Mouse (Mus musculus): Measurements from ENCODE around the gene Ptpru. TPM values are rescaled to one million over a fixed set of nuclear protein-coding genes. Genes with fewer than 3 reads are reported as not detected.
A peak's percentile ranks its signal among the peaks of the same experiment; 100 is the strongest.

Gene Ptpru
- polyA plus RNA-seq, 1 experiment from 2014 or later: 17.2 TPM

DNA sequence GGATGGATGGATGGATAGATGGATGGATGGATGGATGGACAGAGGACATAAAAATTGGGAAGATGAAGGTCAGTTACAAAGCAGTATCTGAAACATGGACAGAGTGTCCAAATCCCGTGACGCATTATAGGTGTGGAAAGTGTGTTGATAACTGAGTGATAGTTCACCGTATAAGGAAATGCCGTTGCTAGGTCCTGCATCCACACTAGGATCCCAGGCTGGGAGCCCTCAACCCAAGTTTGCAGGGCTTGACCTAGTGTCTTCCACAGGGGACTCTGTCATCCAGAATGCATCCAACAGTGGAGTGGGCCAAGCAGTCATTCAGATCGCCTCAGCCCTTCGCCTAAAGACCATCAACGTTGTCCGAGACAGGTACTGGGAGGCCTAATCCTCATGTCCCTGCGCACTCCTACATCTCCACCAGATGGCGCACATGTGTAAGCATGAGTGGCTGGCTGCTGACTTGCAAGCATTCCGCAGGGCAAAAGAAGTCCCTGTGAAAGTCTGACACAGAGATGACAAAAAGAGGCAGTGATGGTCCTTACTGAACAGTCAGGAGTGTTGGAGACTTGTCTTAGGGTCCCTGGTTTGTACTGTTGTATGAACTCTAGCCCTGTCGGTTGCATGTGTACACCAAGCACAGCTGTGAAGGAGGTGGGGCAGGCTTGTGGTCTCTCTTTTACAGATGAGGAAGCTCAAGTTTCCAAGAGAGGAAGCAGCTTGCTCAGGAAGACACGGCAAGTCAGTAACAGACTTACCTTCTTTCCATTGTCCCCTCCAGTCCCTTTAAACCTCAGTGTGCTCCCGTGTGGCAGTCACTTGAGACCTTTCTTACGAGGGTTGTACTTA lies 22.6 kb upstream of the Ptpru start:
- 0 out of 2 replicates have a peak, but pooled peaks cover 7% of the 10 kb centered on the region for H3K4me1 ChIP-seq (replicated peaks)
- H3K27ac ChIP-seq: no peak overlapping the region
- DNase-seq (ENCODE audit: low spot score): peak; percentile 82
- H3K36me3 ChIP-seq: peaks cover 77% of the 10 kb centered on the region
- no peaks in the 10 kb centered on the region for H3K9me3 ChIP-seq
- H3K27me3 ChIP-seq (ENCODE audit: insufficient read depth, poor library complexity, severe bottlenecking): no peaks in the 10 kb centered on the region
- 52% methylated on average over 15 of the region's 15 CpGs for WGBS
- no peak overlapping the region for H3K4me3 ChIP-seq

DNA sequence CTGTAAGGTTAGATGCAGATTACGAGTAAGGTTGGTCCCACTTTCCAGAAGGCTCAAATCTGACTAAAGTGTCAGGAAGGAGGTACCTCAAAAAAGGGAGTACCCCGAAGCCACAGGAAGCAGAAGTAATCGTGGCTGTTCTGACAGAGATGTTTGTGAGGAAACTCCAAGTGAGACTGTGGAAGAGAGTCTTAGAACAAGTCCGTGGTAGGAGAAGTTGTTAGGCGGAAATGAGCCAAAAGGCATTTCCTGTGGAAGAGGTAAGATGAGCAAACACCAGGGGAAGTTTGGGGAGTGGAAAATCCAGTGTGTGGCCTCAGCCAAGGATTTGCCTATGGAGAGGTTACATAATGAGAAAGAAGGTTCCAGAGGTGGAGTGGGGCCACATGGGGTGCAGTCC lies 16.9 kb upstream of the Ptpru start:
- 87% methylated on average over 5 of the region's 5 CpGs for WGBS

DNA sequence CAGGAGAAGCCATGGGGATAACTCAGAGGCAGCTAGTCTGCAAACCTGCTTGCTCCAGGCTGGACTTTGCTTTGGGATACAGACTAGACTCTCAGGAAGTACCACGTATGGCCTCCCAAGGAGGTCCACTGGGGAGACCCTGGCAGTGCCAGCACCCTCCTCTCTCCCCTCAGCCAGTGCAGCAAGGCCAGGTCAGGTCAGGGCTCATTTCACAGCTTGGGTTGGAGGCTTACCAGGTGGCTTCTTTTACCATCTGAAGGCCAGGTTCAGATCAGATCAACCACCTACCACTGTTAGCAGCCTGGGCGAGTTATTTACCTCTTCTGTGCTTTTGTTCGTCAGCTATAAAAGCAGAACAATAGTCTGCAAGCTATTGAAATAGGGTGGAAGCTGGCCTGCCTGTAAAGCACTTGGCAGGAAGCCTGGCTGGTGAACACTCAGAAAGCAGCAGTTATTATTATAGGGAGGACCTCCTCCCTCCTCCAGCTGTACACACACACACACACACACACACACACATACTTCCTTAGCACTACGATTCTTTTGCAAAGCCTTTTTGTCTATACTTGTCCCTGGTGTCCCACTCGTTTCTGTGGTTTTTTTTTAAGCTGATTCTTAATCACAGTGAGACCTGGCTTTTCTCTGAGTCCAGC lies 12.0 kb upstream of the Ptpru start:
- Histone ChIP-seq H3K27ac (peak overlapping the region; percentile 70; the same call in 1 of the 2 replicates), H3K4me1 (replicated peaks) (peaks cover 44% of the 10 kb centered on the region), H3K27me3 (ENCODE audit: insufficient read depth, poor library complexity, severe bottlenecking) (no peaks in the 10 kb centered on the region), H3K36me3 (no peaks in the 10 kb centered on the region), H3K9me3 (no peaks in the 10 kb centered on the region), H3K4me3 (no peak overlapping the region)
- no peak for DNase-seq (ENCODE audit: low spot score)
- 52% methylated on average over 5 of the region's 5 CpGs for WGBS

More for the DNA sequence above, 16.9 kb upstream of the Ptpru start:
- H3K9me3 ChIP-seq: no peaks in the 10 kb centered on the region
- H3K4me3 ChIP-seq: no peak overlapping the region
- no peak overlapping the region for H3K27ac ChIP-seq
- H3K4me1 ChIP-seq (replicated peaks): peaks cover 7% of the 10 kb centered on the region; the same call in 1 of the 2 replicates
- DNase-seq (ENCODE audit: low spot score): no peak
- peaks cover 31% of the 10 kb centered on the region for H3K36me3 ChIP-seq
- H3K27me3 ChIP-seq (ENCODE audit: insufficient read depth, poor library complexity, severe bottlenecking): no peaks in the 10 kb centered on the region

DNA sequence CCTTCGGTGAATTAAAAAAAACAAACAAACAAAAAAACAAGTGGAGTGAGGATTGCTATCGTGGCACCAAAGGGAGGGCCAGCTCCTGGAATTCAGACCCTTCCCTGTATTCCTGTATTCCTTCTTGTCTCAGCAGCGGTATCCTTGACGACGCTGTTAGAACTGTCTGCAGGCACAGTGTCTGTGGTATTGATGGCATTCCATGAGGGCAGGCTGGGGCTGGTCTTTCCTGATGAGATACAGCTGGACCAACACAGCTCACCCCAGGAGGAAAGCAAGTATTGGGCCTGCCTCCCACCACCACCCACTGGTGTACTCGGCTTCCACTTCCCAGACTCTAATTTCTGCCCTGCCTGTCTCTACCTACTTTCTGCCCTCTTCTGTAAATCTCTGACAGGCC lies 10.0 kb upstream of the Ptpru start:
- no peak overlapping the region for H3K4me3 ChIP-seq
- peak overlapping the region; percentile 78 for H3K27ac ChIP-seq
- peak; percentile 57 for DNase-seq (ENCODE audit: low spot score)
- 66% methylated on average over 6 of the region's 6 CpGs for WGBS
- peaks cover 63% of the 10 kb centered on the region for H3K4me1 ChIP-seq (replicated peaks)
- no peaks in the 10 kb centered on the region for H3K27me3 ChIP-seq (ENCODE audit: insufficient read depth, poor library complexity, severe bottlenecking)
- H3K36me3 ChIP-seq: no peaks in the 10 kb centered on the region
- no peaks in the 10 kb centered on the region for H3K9me3 ChIP-seq

DNA sequence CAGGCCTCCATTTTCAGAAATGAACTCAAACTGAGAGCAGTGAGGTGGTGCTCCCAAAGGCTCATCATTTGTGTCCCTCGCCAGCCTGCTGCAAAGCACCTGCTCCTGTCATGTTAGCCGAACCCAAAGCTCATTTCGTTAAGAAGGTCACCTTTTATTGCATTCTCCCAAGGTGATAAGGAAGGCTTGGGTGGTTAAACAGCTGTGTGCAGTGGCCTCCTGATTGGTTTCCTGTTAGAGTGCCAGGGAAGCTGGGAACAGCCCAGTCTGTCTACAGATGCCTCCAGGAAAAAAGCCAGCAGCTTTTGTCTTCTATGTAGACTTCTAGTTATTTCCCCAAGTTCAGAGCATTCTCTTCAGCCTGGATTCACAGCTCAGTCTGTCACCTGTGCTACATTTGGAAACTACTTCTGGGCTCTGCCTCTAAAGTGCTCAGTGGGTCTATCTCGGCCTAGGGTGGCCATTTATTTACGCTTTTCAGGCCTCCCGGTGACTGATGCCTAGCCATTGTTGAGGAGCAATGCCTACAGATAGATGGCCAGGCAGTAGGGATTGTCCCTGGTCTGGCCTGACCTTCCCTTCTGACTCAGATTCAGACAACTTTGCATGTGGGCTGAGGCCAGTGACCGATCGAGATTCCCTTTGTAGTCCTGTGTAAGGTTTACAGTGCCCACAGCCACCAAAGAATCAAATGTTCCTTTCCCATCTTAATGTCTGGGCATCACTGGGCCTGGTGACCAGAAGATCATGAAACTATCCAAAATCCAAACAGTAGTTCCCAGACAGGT lies 8.1 kb upstream of the Ptpru start:
- WGBS: 84% methylated on average over 8 of the region's 8 CpGs

DNA sequence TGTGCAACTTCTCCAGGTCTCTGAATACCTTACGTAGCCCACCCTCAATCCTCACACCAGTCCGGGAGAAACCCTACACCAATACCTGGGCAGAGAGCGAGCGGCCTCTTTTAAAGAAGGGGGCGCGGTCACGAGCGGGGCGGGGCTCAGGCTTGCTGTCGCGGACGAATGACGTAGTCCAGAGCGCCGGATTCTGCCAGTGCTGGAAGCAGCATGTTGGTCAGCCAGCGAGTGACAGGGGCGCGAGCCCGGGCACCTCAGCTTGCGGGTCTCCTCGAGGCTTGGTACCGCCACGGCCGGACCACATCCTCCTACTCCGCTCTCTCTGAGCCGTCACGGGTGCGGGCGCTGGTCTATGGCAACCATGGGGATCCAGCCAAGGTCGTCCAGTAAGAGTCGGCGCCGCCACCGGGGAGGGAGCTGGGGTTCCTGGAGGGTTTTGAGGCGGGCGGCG lies 5.2 kb upstream of the Ptpru start, which contains the start of gene Mecr:
Mecr (plus strand) TSS at position 181 of the 454 bp plus-strand sequence.
- 0% methylated on average over 37 of the region's 37 CpGs for WGBS
- peaks cover 51% of the 10 kb centered on the region for H3K4me1 ChIP-seq (replicated peaks)
- DNase-seq (ENCODE audit: low spot score): peak; percentile 93
- peak within 1 kb of the TSS; percentile 82 for H3K27ac ChIP-seq
- peak within 1 kb of the TSS; percentile 91 for H3K4me3 ChIP-seq
- H3K36me3 ChIP-seq: no peaks in the 10 kb centered on the region
- H3K27me3 ChIP-seq (ENCODE audit: insufficient read depth, poor library complexity, severe bottlenecking): peaks cover 30% of the 10 kb centered on the region
- H3K9me3 ChIP-seq: no peaks in the 10 kb centered on the region

More for the DNA sequence above, 8.1 kb upstream of the Ptpru start:
- H3K27me3 ChIP-seq (ENCODE audit: insufficient read depth, poor library complexity, severe bottlenecking): peaks cover 2% of the 10 kb centered on the region; the same call in 1 of the 2 replicates
- H3K36me3 ChIP-seq: no peaks in the 10 kb centered on the region
- H3K4me3 ChIP-seq: no peak overlapping the region
- no peaks in the 10 kb centered on the region for H3K9me3 ChIP-seq
- H3K4me1 ChIP-seq (replicated peaks): peaks cover 68% of the 10 kb centered on the region
- peak overlapping the region; percentile 78; the same call in 1 of the 2 replicates for H3K27ac ChIP-seq
- DNase-seq (ENCODE audit: low spot score): no peak

DNA sequence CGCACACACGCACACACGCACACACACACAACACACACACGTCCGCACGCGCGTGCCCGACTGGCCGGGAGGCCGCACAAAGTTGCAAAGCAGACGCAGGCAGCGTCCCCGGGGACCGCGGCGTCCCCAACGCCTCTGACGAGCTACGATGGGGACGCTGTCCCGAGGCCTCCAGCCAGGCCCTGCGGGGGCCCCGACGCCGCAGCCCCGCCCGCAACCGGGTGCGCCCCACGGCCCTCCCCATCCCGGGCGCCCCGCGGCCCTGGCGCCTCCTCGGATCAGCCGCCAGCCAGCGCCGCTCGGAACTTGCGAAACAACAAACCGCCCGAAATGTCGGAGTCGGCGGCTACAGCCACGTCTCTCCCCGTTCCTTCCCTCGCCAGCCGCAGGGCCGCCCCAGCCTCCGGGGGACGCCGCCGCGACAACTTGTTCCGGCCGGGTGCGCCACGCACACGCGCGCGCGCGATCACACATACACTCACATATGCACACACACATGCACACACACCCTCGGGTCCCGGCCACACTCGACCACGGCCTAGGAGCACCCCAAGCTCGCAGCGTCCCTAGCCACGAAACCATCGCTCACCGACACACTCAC lies 1.1 kb downstream of the Ptpru start:
- Histone ChIP-seq H3K4me3 (peak overlapping the region; percentile 75), H3K4me1 (replicated peaks) (peaks cover 55% of the 10 kb centered on the region), H3K9me3 (no peaks in the 10 kb centered on the region), H3K36me3 (no peaks in the 10 kb centered on the region), H3K27me3 (ENCODE audit: insufficient read depth, poor library complexity, severe bottlenecking) (peaks cover 68% of the 10 kb centered on the region), H3K27ac (peak overlapping the region; percentile 87)
- peak; percentile 68 for DNase-seq (ENCODE audit: low spot score)
- under 1% methylated on average over 76 of the region's 76 CpGs for WGBS

DNA sequence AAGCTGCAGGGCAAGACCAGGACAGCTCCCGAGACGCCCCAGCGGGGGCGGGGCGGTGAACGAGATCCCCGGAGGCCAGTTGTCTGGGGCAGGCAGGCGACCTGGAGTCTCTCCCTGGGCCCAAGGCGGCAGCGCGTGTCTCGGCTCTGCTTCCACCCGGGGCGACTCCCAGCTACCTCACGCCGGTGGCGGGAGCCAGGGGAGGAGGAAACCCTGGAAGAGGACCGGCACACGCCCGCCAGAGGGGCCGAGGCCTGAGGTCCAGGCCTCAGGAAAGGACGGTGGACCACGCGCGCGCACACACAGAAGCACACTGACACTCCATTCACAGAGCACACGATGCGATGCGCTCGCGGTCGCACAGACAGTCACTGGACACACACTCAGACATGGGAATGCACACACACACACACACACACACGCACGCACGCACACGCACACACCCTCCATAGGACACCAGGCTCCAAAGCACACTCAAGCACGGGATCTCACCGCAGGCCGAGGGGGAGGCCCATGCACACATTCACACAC lies 1.7 kb downstream of the Ptpru start:
- 1% methylated on average over 39 of the region's 39 CpGs for WGBS
- Histone ChIP-seq H3K36me3 (no peaks in the 10 kb centered on the region), H3K4me1 (replicated peaks) (peaks cover 60% of the 10 kb centered on the region), H3K27ac (peak overlapping the region; percentile 87), H3K27me3 (ENCODE audit: insufficient read depth, poor library complexity, severe bottlenecking) (peaks cover 68% of the 10 kb centered on the region), H3K4me3 (peak overlapping the region; percentile 75), H3K9me3 (no peaks in the 10 kb centered on the region)
- peak; percentile 53 for DNase-seq (ENCODE audit: low spot score)

DNA sequence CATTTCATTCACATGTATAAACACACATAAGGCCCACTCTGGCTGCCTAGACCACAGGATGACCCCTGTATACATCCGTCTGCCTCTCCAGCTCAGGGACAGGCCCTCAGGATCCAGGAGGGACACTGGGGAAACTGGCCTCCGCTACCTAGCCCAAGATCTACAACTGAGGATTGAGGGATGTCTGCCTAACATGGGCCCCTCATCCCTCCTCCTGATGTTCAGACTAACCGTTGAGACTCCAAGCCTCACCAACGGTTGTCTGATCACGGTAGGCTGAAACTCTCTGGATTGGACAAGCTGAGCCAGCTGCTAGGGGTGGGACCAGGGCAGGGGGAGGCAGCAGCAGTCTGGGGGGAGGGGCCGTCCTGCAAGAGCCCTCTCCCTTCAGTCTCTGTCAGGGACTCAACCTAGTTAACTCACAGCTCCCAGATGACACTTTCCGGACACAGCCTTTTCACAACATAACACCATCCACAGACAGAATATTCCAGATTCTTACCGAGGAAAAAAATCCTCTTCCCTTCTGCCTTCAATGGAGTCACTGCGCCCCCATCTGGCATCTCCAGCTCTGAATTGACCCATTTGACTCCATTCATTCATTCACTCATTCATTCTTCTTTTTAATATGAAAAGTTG lies 4.0 kb downstream of the Ptpru start:
- H3K27ac ChIP-seq: 0 out of 2 replicates have a peak overlapping the region, but pooled peaks have one; percentile 30
- no peak overlapping the region for H3K4me3 ChIP-seq
- no peak for DNase-seq (ENCODE audit: low spot score)
- H3K36me3 ChIP-seq: no peaks in the 10 kb centered on the region
- no peaks in the 10 kb centered on the region for H3K9me3 ChIP-seq
- H3K27me3 ChIP-seq (ENCODE audit: insufficient read depth, poor library complexity, severe bottlenecking): peaks cover 45% of the 10 kb centered on the region
- peaks cover 82% of the 10 kb centered on the region for H3K4me1 ChIP-seq (replicated peaks)
- 29% methylated on average over 9 of the region's 9 CpGs for WGBS

DNA sequence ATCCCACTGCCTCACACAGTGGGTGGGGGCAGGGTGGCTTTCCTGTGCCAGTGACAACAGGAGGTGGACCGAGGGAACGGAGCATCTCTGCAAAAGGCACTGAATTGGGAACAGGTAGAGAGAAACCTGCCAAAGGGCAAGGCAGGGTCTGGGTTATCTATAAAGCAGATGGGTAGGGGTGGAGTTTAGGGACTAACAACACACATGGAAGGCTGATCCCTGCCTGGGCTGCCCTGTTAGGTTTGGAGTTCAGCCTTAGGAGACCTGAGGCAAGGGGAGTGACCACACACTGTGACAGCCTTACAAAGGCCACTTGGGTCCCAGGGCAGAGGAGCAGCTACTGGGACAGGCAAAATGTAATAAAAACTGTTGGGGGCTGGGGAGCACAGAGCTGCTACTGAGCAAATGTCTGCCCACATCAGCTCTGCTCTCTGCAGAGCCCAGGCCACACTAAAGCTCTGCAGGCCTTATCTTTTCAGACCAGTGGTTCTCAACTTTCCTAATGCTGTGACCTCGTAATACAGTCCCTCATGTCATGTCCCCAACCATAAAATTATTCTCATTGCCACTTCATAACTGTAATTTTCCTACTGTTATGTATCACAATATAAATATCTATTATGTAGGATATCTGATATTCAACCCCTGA lies 5.2 kb downstream of the Ptpru start:
- no peak overlapping the region for H3K27ac ChIP-seq
- peaks cover 83% of the 10 kb centered on the region for H3K4me1 ChIP-seq (replicated peaks)
- no peak overlapping the region for H3K4me3 ChIP-seq
- H3K27me3 ChIP-seq (ENCODE audit: insufficient read depth, poor library complexity, severe bottlenecking): peaks cover 35% of the 10 kb centered on the region
- no peak for DNase-seq (ENCODE audit: low spot score)
- no peaks in the 10 kb centered on the region for H3K36me3 ChIP-seq
- WGBS: 73% methylated on average over 3 of the region's 3 CpGs
- no peaks in the 10 kb centered on the region for H3K9me3 ChIP-seq

DNA sequence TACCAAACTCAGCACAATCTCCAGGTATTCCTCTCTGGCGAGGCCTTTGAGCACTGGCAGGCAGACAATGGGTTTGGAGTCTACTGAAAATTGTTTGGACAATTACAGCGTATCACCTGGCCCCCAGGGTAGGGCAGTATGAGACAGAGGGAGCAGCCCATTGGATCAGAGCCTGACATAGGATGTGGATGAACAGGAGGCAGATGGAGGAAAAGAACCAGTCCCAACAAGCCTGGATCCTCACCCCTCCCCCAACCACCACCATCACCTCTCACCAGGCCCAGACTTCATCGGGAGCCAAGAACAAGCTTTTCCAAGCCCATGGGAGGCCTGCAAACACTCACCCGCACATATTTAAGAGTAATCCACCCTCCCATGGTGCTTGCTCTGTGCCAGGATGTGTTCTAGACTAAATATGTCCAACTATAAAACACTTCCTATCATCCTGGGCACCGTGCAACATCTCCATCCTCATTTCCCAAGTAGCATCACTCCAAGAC lies 6.5 kb downstream of the Ptpru start:
- H3K4me1 ChIP-seq (replicated peaks): peaks cover 83% of the 10 kb centered on the region
- no peak for DNase-seq (ENCODE audit: low spot score)
- H3K27me3 ChIP-seq (ENCODE audit: insufficient read depth, poor library complexity, severe bottlenecking): peaks cover 22% of the 10 kb centered on the region
- H3K9me3 ChIP-seq: no peaks in the 10 kb centered on the region
- peak overlapping the region; percentile 3; the same call in 1 of the 2 replicates for H3K27ac ChIP-seq
- H3K4me3 ChIP-seq: no peak overlapping the region
- no peaks in the 10 kb centered on the region for H3K36me3 ChIP-seq
- 80% methylated on average over 5 of the region's 5 CpGs for WGBS

Measured in hindbrain, embryonic 10.5 days (tissue).